Mouse (Mus musculus) forebrain, embryonic 11.5 days (tissue): ENCODE measurements around the gene Patl2. TPM values are rescaled to one million over a fixed set of nuclear protein-coding genes. Genes with fewer than 3 reads are reported as not detected.

ENCODE experiments used
- ATAC-seq: fragments of 200-750 bp; cut with Nextera tagmentation; replicated peaks from 2 replicates; pipeline ENCODE4 v1.8.0; 2017; ENCODE audit warnings: moderate TSS enrichment; ENCODE audit not compliant: low FRiP score
- DNase-seq: peaks from one replicate; pipeline ENCODE4 v3.0.0-alpha.2; 2017; ENCODE audit warnings: low spot score
- H3K27ac ChIP-seq: fragments of 300-500 bp; sonication (generic); 2 replicates; pipeline ENCODE4 v1.5.1; 2014; ENCODE audit warnings: low read depth, low read length
- H3K27me3 ChIP-seq: fragments of 300-500 bp; sonication (generic); 2 replicates; pipeline ENCODE4 v1.6.1; 2014; ENCODE audit warnings: mild to moderate bottlenecking, low read length, mixed read lengths; ENCODE audit not compliant: control insufficient read depth, insufficient read depth
- H3K36me3 ChIP-seq: fragments of 300-500 bp; sonication (generic); 2 replicates; pipeline ENCODE4 v1.6.1; 2014; ENCODE audit warnings: mild to moderate bottlenecking, low read length, moderate library complexity, mixed read lengths; ENCODE audit not compliant: control insufficient read depth, insufficient read depth
- H3K4me1 ChIP-seq: fragments of 300-500 bp; sonication (generic); replicated peaks from 2 replicates; pipeline ENCODE4 v1.6.1; 2014; ENCODE audit warnings: low read length, mixed read lengths; ENCODE audit not compliant: control insufficient read depth, insufficient read depth
- H3K4me2 ChIP-seq: fragments of 300-500 bp; sonication (generic); 2 replicates; pipeline ENCODE4 v1.6.1; 2014; ENCODE audit warnings: low read depth, mild to moderate bottlenecking, low read length, moderate library complexity, mixed read lengths; ENCODE audit not compliant: severe bottlenecking
- H3K4me3 ChIP-seq: fragments of 300-500 bp; sonication (generic); 2 replicates; pipeline ENCODE4 v1.5.1; 2014; ENCODE audit warnings: low read depth, low read length
- H3K9ac ChIP-seq: fragments of 300-500 bp; sonication (generic); 2 replicates; pipeline ENCODE4 v1.6.1; 2014; ENCODE audit warnings: low read length
- H3K9me3 ChIP-seq: fragments of 300-500 bp; sonication (generic); 2 replicates; pipeline ENCODE4 v1.6.1; 2016; ENCODE audit warnings: low read length, mixed read lengths; ENCODE audit not compliant: control insufficient read depth
- WGBS: fragments of 180-500 bp; shearing (Covaris S2); extraction: QIAGEN DNeasy Blood & Tissue Kit; methylation state at CpG from one replicate; pipeline ENCODE4 v1.1.7; 2014; 5-methylcytosine and 5-hydroxymethylcytosine counted together
- polyA plus RNA-seq: library from polyadenylated mRNA; unstranded; fragments of >200 nt; fragmentation: Nextera tagmentation; extraction: Ambion mirVana; gene quantifications from 2 replicates; pipeline ENCODE4 v1.2.1, GENCODE M21; 2014

Patl2 gene
- polyA plus RNA-seq, 1 experiment from 2014 or later = not detected

GRCm38 (mm10) chr2:122162529-122162928 is 23.5 kb downstream of the Patl2 start:
- no peak overlapping the region for H3K27ac ChIP-seq
- no peaks in the 10 kb centered on the region for H3K4me1 ChIP-seq
- no peaks in the 10 kb centered on the region for H3K36me3 ChIP-seq
- DNase-seq (no peak), ATAC-seq (no peak)
- H3K4me2 ChIP-seq = no peak overlapping the region
- no peak overlapping the region for H3K4me3 ChIP-seq
- H3K27me3 ChIP-seq = no peaks in the 10 kb centered on the region
- H3K9ac ChIP-seq = no peak overlapping the region
- WGBS = 85% methylated on average over 2 of the region's 2 CpGs
- H3K9me3 ChIP-seq = no peaks in the 10 kb centered on the region

DNA sequence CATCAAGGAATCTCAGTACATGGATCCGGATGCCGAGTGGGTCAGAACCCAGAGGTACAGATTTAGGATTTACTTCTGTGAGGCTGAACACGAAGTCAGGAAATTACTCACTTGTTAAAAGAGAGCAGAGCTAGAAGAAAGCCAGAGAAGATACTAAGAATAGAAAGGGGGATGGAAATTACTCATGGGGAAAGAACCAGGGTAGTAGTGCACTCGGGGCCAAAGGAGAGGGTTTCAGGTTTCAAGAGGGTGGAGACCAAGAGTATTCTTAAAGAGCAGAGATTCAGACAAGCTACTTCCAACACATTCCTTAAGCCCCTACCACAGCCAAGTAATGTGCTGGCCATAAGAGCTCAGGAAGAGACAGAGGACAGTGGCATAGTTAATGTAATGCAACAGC is 24.4 kb downstream of the Patl2 start:
- no peak for DNase-seq
- H3K9ac ChIP-seq = no peak overlapping the region
- no peak for ATAC-seq
- no peak overlapping the region for H3K4me3 ChIP-seq
- H3K27ac ChIP-seq = no peak overlapping the region
- H3K27me3 ChIP-seq = no peaks in the 10 kb centered on the region
- no peaks in the 10 kb centered on the region for H3K9me3 ChIP-seq
- no peaks in the 10 kb centered on the region for H3K4me1 ChIP-seq
- 50% methylated on average over 4 of the region's 4 CpGs for WGBS
- H3K36me3 ChIP-seq = no peaks in the 10 kb centered on the region
- H3K4me2 ChIP-seq = no peak overlapping the region

DNA sequence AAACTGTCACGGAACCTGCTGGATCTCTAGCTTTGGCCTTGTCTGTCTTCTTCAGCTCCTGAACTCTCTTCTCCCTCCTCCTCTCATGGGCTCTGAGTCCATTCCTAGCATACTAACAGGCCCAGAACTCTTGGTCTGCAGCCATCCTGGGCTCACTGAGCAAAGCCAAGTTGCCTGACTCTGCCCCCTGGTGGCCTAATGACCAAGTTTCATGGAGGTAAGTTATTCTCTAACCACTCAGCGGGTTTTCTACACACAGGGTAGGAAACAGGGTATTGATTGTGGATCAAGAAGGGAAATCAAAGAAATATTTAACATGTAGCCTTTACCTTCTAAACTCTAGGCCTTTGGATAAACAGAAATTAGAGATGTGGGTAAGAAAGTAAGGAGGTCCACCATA is 25.3 kb downstream of the Patl2 start, which contains the start of gene Trim69:
Gene Trim69 (plus strand): TSS at position 21 of the 400 bp plus-strand sequence.
- Histone ChIP-seq H3K9me3 (no peaks in the 10 kb centered on the region), H3K36me3 (no peaks in the 10 kb centered on the region), H3K4me1 (no peaks in the 10 kb centered on the region), H3K4me2 (no peak within 1 kb of the TSS), H3K27ac (no peak within 1 kb of the TSS), H3K4me3 (no peak within 1 kb of the TSS), H3K27me3 (no peaks in the 10 kb centered on the region), H3K9ac (no peak within 1 kb of the TSS)
- ATAC-seq (peak; percentile 64; the same call in 1 of the 2 replicates), DNase-seq (peak; percentile 87)
- 40% methylated on average over 2 of the region's 2 CpGs for WGBS

- H3K4me2 ChIP-seq = no peak overlapping the region
- H3K4me1 ChIP-seq = no peaks in the 10 kb centered on the region
- H3K9ac ChIP-seq = no peak overlapping the region
- H3K27me3 ChIP-seq = no peaks in the 10 kb centered on the region
- H3K36me3 ChIP-seq = no peaks in the 10 kb centered on the region
- no peak overlapping the region for H3K27ac ChIP-seq
- 92% methylated on average over 6 of the region's 6 CpGs for WGBS
- ATAC-seq = no peak
- H3K4me3 ChIP-seq = no peak overlapping the region
- DNase-seq = no peak
- H3K9me3 ChIP-seq = no peaks in the 10 kb centered on the region
Measured at GRCm38 (mm10) chr2:122159667-122160066, 26.3 kb downstream of the Patl2 start.

DNA sequence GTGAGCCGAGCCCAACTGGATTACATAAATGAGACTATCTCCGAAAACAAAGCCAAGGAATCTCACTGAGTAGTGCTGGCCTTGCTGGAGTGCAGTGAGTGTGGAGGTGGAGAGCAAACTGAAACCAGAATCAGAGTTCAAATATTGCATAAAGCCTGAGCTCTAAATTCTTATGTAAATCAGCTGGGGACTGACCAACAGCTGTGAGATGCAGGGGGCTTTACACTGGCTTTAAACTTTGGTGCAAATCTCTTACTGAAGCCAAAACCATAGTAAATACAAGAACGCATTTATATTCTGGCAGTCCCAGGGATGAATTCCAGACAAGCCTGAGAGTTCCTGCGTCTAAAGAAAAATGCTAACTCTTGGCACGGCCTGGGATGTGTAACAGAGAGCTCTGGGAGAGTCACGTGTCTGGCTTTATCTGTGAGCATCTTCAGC is 27.6 kb downstream of the Patl2 start:
- ATAC-seq = no peak
- Histone ChIP-seq H3K4me3 (no peak overlapping the region), H3K27ac (no peak overlapping the region), H3K9me3 (no peaks in the 10 kb centered on the region), H3K27me3 (no peaks in the 10 kb centered on the region), H3K9ac (no peak overlapping the region), H3K36me3 (no peaks in the 10 kb centered on the region), H3K4me2 (no peak overlapping the region), H3K4me1 (no peaks in the 10 kb centered on the region)
- WGBS = 60% methylated on average over 6 of the region's 6 CpGs
- no peak for DNase-seq

GRCm38 (mm10) chr2:122157561-122157960 is 28.4 kb downstream of the Patl2 start:
- DNase-seq (no peak), ATAC-seq (no peak)
- Histone ChIP-seq H3K27ac (no peak overlapping the region), H3K9me3 (no peaks in the 10 kb centered on the region), H3K4me2 (no peak overlapping the region), H3K4me3 (no peak overlapping the region), H3K4me1 (no peaks in the 10 kb centered on the region), H3K36me3 (no peaks in the 10 kb centered on the region), H3K27me3 (no peaks in the 10 kb centered on the region), H3K9ac (no peak overlapping the region)

DNA sequence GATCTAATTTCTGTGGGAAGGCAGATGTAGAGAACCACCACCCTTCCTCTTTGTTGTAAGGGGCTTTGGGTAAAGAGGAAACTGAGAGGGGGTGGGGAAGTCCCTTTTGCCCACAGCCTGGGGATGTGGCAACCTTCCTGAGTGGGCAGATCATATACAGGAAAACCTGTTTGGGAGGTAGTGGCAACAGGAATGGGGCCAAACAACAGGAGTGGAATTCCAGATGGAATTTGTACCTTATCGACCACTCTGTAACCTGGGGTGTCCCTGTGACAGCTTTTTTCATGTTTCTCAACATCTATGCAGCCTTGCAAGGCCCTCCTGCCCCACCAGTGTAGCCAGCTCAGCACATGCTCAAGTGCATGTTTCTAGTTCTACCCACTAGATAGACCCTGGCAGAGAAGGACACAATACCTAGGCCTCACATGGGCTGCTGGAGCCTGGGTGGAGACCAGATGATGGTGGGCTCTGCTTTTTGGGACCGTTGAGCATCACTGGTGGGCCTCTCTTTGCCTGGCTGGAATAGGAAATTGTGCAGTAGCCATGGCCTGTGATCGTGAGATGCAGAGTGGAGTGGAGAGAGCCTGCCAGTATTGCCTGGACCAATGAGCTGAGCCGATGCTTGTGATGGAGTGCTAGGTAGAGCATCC is 29.8 kb downstream of the Patl2 start:
- DNase-seq (no peak), ATAC-seq (no peak)
- no peak overlapping the region for H3K9ac ChIP-seq
- H3K27me3 ChIP-seq = no peaks in the 10 kb centered on the region
- no peak overlapping the region for H3K4me2 ChIP-seq
- H3K36me3 ChIP-seq = no peaks in the 10 kb centered on the region
- H3K4me3 ChIP-seq = no peak overlapping the region
- WGBS = 90% methylated on average over 4 of the region's 4 CpGs
- no peaks in the 10 kb centered on the region for H3K4me1 ChIP-seq
- H3K27ac ChIP-seq = no peak overlapping the region
- H3K9me3 ChIP-seq = no peaks in the 10 kb centered on the region

- DNase-seq = no peak
- Histone ChIP-seq H3K9ac (no peak overlapping the region), H3K4me1 (no peaks in the 10 kb centered on the region), H3K27ac (no peak overlapping the region), H3K36me3 (no peaks in the 10 kb centered on the region), H3K4me3 (no peak overlapping the region), H3K27me3 (no peaks in the 10 kb centered on the region), H3K9me3 (no peaks in the 10 kb centered on the region), H3K4me2 (no peak overlapping the region)
- 89% methylated on average over 2 of the region's 2 CpGs for WGBS
- no peak for ATAC-seq
Measured at GRCm38 (mm10) chr2:122155292-122155691, 30.7 kb downstream of the Patl2 start.

- no peaks in the 10 kb centered on the region for H3K36me3 ChIP-seq
- H3K4me3 ChIP-seq = no peak overlapping the region
- H3K9ac ChIP-seq = no peak overlapping the region
- ATAC-seq (no peak), DNase-seq (no peak)
- no peaks in the 10 kb centered on the region for H3K27me3 ChIP-seq
- H3K4me1 ChIP-seq = no peaks in the 10 kb centered on the region
- no peaks in the 10 kb centered on the region for H3K9me3 ChIP-seq
- H3K27ac ChIP-seq = no peak overlapping the region
- WGBS = 94% methylated on average over 2 of the region's 2 CpGs
- no peak overlapping the region for H3K4me2 ChIP-seq
Measured at GRCm38 (mm10) chr2:122154479-122154878, 31.5 kb downstream of the Patl2 start.
